Comparison of ENCODE assay signal across 32 mouse cellular contexts in the genomic region with DNA sequence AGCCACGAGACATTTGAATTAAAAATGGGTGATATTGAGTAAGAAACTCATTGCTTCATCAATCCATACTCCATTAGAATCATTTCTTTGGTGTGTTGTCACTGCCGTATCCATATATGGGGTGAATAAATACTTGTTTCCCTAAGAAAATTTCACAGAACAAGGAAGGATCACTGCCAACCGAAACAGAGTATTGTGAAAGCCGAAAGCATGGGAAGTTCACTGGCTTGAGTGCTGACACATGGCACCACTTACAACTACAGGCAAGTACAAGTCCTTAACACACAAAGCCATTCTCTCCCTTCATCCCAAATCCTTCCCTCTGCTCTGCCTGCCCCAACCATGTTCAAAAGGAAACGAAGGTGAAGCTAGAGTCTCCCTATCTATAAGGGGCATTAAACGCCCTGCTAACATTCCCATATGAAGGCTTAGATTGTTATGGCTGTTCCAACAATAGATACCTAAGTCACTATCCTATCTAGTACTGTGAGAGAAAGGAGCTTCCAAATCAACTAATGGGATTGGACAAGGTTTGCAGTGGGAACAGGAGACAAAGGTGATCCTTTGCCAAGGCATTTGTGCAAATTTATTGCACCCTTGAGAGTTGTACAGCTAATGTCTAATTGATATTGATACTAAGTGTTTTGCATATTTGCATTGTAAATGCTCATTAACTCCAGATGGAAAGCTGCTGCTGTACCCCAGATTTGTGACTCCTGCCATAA.
DNase-seq lines count a peak whose midpoint lies in the region; ATAC-seq and TF ChIP-seq lines count a peak whose summit lies in the region.
"Had no signal": no experiment of that assay in that cellular context is flagged by ENCODE, and none has a peak within 500 bp of the region (broad histone marks: within the 10 kb centered on the region; RNA-seq: fewer than 3 reads in every experiment).

No protein-coding gene starts in this region.

- no peaks in the 10 kb centered on the region for H3K36me3 ChIP-seq in hindbrain, embryonic 13.5 days
- no peaks in the 10 kb centered on the region for H3K36me3 ChIP-seq in hindbrain, postnatal 0 days (ENCODE audit: insufficient read depth, low read length)
- H3K36me3 ChIP-seq: embryonic facial prominence, embryonic 10.5 days; embryonic facial prominence, embryonic 15.5 days; forebrain, embryonic 15.5 days; heart, embryonic 12.5 days; limb, embryonic 13.5 days; liver, embryonic 12.5 days; midbrain, embryonic 10.5 days had no signal

- DNase-seq in hindbrain, postnatal 0 days (ENCODE audit: low spot score): no peak
- peak; percentile 78 for DNase-seq in NIH3T3 (ENCODE audit: low read depth)
- peak; percentile 63 for DNase-seq in fibroblast of lung, adult 2 months (ENCODE audit: low read depth)
- DNase-seq in lung, postnatal 14 days: peak; percentile 22
- no peak for DNase-seq in left cerebral cortex, adult 8-10 months (ENCODE audit: low spot score in 2 of 2)
- DNase-seq in frontal cortex, postnatal 25 days (ENCODE audit: low spot score in 2 of 2): no peak
- DNase-seq in kidney, postnatal 36 days: no peak
- DNase-seq: adrenal gland, postnatal 25 days; cerebellum, adult 11-12 months; cerebellum, adult 9-11 months; gastrocnemius, adult 2 months; heart, adult 18-20 months; heart, postnatal 4 days; kidney, adult 11 months; kidney, postnatal 14 days; liver, postnatal 0 days; right cerebral cortex, postnatal 25 days; spleen, adult 18-20 months; thymus, postnatal 14 days had no signal

- H3K4me3 ChIP-seq in hindbrain, embryonic 13.5 days: no peak overlapping the region
- H3K4me3 ChIP-seq in hindbrain, postnatal 0 days (ENCODE audit: low read length): no peak overlapping the region
- H3K4me3 ChIP-seq: embryonic facial prominence, embryonic 10.5 days; embryonic facial prominence, embryonic 15.5 days; forebrain, embryonic 15.5 days; gastrocnemius, adult 2 months; heart, embryonic 12.5 days; left cerebral cortex, adult 2 months; limb, embryonic 13.5 days; liver, embryonic 12.5 days; midbrain, embryonic 10.5 days; myocyte had no signal

- H3K27ac ChIP-seq in hindbrain, embryonic 13.5 days: no peak overlapping the region
- no peak overlapping the region for H3K27ac ChIP-seq in hindbrain, postnatal 0 days
- H3K27ac ChIP-seq: embryonic facial prominence, embryonic 10.5 days; embryonic facial prominence, embryonic 15.5 days; forebrain, embryonic 15.5 days; gastrocnemius, adult 2 months; hindbrain, embryonic 14.5 days; left cerebral cortex, adult 2 months; limb, embryonic 13.5 days; liver, embryonic 12.5 days; midbrain, embryonic 10.5 days had no signal

- 88% methylated on average over 6 of the region's 6 CpGs for WGBS in hindbrain, embryonic 13.5 days
- WGBS in hindbrain, postnatal 0 days: 84% methylated on average over 6 of the region's 6 CpGs

- no peak overlapping the region for H3K9ac ChIP-seq in hindbrain, embryonic 13.5 days
- no peak overlapping the region for H3K9ac ChIP-seq in hindbrain, postnatal 0 days (replicated peaks; ENCODE audit: low read length)
- H3K9ac ChIP-seq: embryonic facial prominence, embryonic 15.5 days; forebrain, embryonic 15.5 days; heart, embryonic 12.5 days; hindbrain, embryonic 14.5 days; limb, embryonic 13.5 days; liver, embryonic 12.5 days; liver, postnatal 0 days had no signal

- no peak for TF ChIP-seq CTCF in hindbrain, postnatal 0 days (IDR thresholded peaks at IDR 0.05; ENCODE audit: low read depth)

- H3K4me1 ChIP-seq in hindbrain, embryonic 13.5 days (replicated peaks): no peaks in the 10 kb centered on the region
- no peaks in the 10 kb centered on the region for H3K4me1 ChIP-seq in hindbrain, postnatal 0 days (ENCODE audit: insufficient read depth, low read length)
- H3K4me1 ChIP-seq: embryonic facial prominence, embryonic 10.5 days; embryonic facial prominence, embryonic 15.5 days; forebrain, embryonic 15.5 days; heart, embryonic 12.5 days; limb, embryonic 13.5 days; liver, embryonic 12.5 days had no signal

- no peaks in the 10 kb centered on the region for H3K9me3 ChIP-seq in hindbrain, embryonic 13.5 days
- no peaks in the 10 kb centered on the region for H3K9me3 ChIP-seq in hindbrain, postnatal 0 days (ENCODE audit: low read length)
- H3K9me3 ChIP-seq: embryonic facial prominence, embryonic 10.5 days; embryonic facial prominence, embryonic 15.5 days; forebrain, embryonic 15.5 days; heart, embryonic 12.5 days; limb, embryonic 13.5 days; liver, embryonic 12.5 days; midbrain, embryonic 10.5 days had no signal

- no peaks in the 10 kb centered on the region for H3K27me3 ChIP-seq in hindbrain, embryonic 13.5 days
- H3K27me3 ChIP-seq in hindbrain, postnatal 0 days (ENCODE audit: insufficient read depth, low read length): no peaks in the 10 kb centered on the region
- H3K27me3 ChIP-seq: embryonic facial prominence, embryonic 15.5 days; forebrain, embryonic 15.5 days; heart, embryonic 12.5 days; limb, embryonic 13.5 days; liver, embryonic 12.5 days had no signal

- H3K4me2 ChIP-seq in hindbrain, embryonic 13.5 days: no peak overlapping the region
- no peak overlapping the region for H3K4me2 ChIP-seq in hindbrain, postnatal 0 days (ENCODE audit: low read depth, low read length)
- H3K4me2 ChIP-seq: embryonic facial prominence, embryonic 15.5 days; forebrain, embryonic 15.5 days; heart, embryonic 12.5 days; hindbrain, embryonic 14.5 days; limb, embryonic 13.5 days; liver, embryonic 12.5 days had no signal

- ATAC-seq in hindbrain, embryonic 13.5 days (ENCODE audit: low FRiP score): 0 out of 2 replicates have a peak, but pooled peaks have one; percentile 32
- ATAC-seq in hindbrain, postnatal 0 days: no peak
- ATAC-seq: forebrain, embryonic 15.5 days; inflammation-experienced regulatory T-cells, adult 6 months; liver, embryonic 12.5 days; midbrain, embryonic 16.5 days had no signal

Comparison
In these comparisons a context has a peak if more than half of its experiments do, and no peak if none do; other contexts are left out.
1. DNase-seq: peak in NIH3T3 (single experiment), fibroblast of lung, adult 2 months (single experiment) and lung, postnatal 14 days (single experiment); none in hindbrain, postnatal 0 days (single experiment), left cerebral cortex, adult 8-10 months (0 of 2), frontal cortex, postnatal 25 days (0 of 2) and kidney, postnatal 36 days (0 of 2).